Mouse (Mus musculus): ENCODE results near the gene Asb16. TPM values are rescaled to one million over a fixed set of nuclear protein-coding genes. Genes with fewer than 3 reads are reported as not detected.
A peak's percentile ranks its signal among the peaks of the same experiment; 100 is the strongest.

Gene Asb16
- polyA plus RNA-seq, 1 experiment from 2014 or later, result 0.08 TPM

- Histone ChIP-seq H3K27ac (peak overlapping the region; percentile 19), H3K9me3 (replicated peaks) (no peaks in the 10 kb centered on the region), H3K36me3 (no peaks in the 10 kb centered on the region), H3K4me1 (peaks cover 77% of the 10 kb centered on the region), H3K27me3 (ENCODE audit: low read depth, poor library complexity, severe bottlenecking) (peaks cover 47% of the 10 kb centered on the region), H3K4me3 (peak overlapping the region; percentile 94; the same call in 1 of the 2 replicates)
- no peak for DNase-seq (ENCODE audit: low spot score)
- 34% methylated on average over 12 of the region's 12 CpGs for WGBS
These were observed 41.0 kb upstream of the Asb16 start for GRCm38 (mm10) chr11:102227270-102228190.

- 53% methylated on average over 9 of the region's 9 CpGs for WGBS
- Histone ChIP-seq H3K4me3 (peak overlapping the region; percentile 94; the same call in 1 of the 2 replicates), H3K27me3 (ENCODE audit: low read depth, poor library complexity, severe bottlenecking) (peaks cover 47% of the 10 kb centered on the region), H3K4me1 (peaks cover 71% of the 10 kb centered on the region), H3K9me3 (replicated peaks) (no peaks in the 10 kb centered on the region), H3K27ac (peak overlapping the region; percentile 3; the same call in 1 of the 2 replicates), H3K36me3 (no peaks in the 10 kb centered on the region)
- no peak for DNase-seq (ENCODE audit: low spot score)
These were observed 40.4 kb upstream of the Asb16 start for GRCm38 (mm10) chr11:102228191-102228545.

- H3K9me3 ChIP-seq (replicated peaks), result no peaks in the 10 kb centered on the region
- DNase-seq (ENCODE audit: low spot score), result no peak
- H3K4me1 ChIP-seq, result peaks cover 65% of the 10 kb centered on the region
- 22% methylated on average over 7 of the region's 7 CpGs for WGBS
- no peaks in the 10 kb centered on the region for H3K36me3 ChIP-seq
- H3K27ac ChIP-seq, result no peak overlapping the region; the same call in 1 of the 2 replicates
- H3K27me3 ChIP-seq (ENCODE audit: low read depth, poor library complexity, severe bottlenecking), result peaks cover 45% of the 10 kb centered on the region
- H3K4me3 ChIP-seq, result peak overlapping the region; percentile 94
These were observed 39.8 kb upstream of the Asb16 start for GRCm38 (mm10) chr11:102228646-102229268.

- H3K27ac ChIP-seq, result peak overlapping the region; percentile 92
- WGBS, result under 1% methylated on average over 47 of the region's 47 CpGs
- H3K9me3 ChIP-seq (replicated peaks), result no peaks in the 10 kb centered on the region
- H3K27me3 ChIP-seq (ENCODE audit: low read depth, poor library complexity, severe bottlenecking), result peaks cover 38% of the 10 kb centered on the region
- no peak for DNase-seq (ENCODE audit: low spot score)
- no peaks in the 10 kb centered on the region for H3K36me3 ChIP-seq
- peak overlapping the region; percentile 94 for H3K4me3 ChIP-seq
- peaks cover 58% of the 10 kb centered on the region for H3K4me1 ChIP-seq
These were observed 39.1 kb upstream of the Asb16 start for GRCm38 (mm10) chr11:102229331-102229953.

GRCm38 (mm10) chr11:102230006-102230741, 38.4 kb upstream of the Asb16 start, which contains the start of gene Hdac5:
TSS of gene Hdac5 (minus strand) at chr11:102230166.
- H3K4me3 ChIP-seq, result peak within 1 kb of the TSS; percentile 94
- H3K4me1 ChIP-seq, result peaks cover 51% of the 10 kb centered on the region

GRCm38 (mm10) chr11:102236022-102236421, 32.5 kb upstream of the Asb16 start:
- no peaks in the 10 kb centered on the region for H3K9me3 ChIP-seq (replicated peaks)
- H3K4me3 ChIP-seq, result no peak overlapping the region
- no peaks in the 10 kb centered on the region for H3K27me3 ChIP-seq (ENCODE audit: low read depth, poor library complexity, severe bottlenecking)
- 71% methylated on average over 2 of the region's 2 CpGs for WGBS
- H3K4me1 ChIP-seq, result peaks cover 3% of the 10 kb centered on the region; the same call in 1 of the 2 replicates
- H3K27ac ChIP-seq, result no peak overlapping the region
- no peak for DNase-seq (ENCODE audit: low spot score)
- no peaks in the 10 kb centered on the region for H3K36me3 ChIP-seq

More at GRCm38 (mm10) chr11:102230006-102230741, 38.4 kb upstream of the Asb16 start, which contains the start of gene Hdac5:
- WGBS, result under 1% methylated on average over 41 of the region's 49 CpGs
- H3K9me3 ChIP-seq (replicated peaks), result no peaks in the 10 kb centered on the region
- peak within 1 kb of the TSS; percentile 92 for H3K27ac ChIP-seq
- peak; percentile 96 for DNase-seq (ENCODE audit: low spot score)
- H3K27me3 ChIP-seq (ENCODE audit: low read depth, poor library complexity, severe bottlenecking), result peaks cover 35% of the 10 kb centered on the region
- no peaks in the 10 kb centered on the region for H3K36me3 ChIP-seq

- Histone ChIP-seq H3K27me3 (ENCODE audit: low read depth, poor library complexity, severe bottlenecking) (peaks cover 13% of the 10 kb centered on the region), H3K4me3 (no peak overlapping the region), H3K4me1 (peaks cover 16% of the 10 kb centered on the region), H3K27ac (no peak overlapping the region), H3K9me3 (replicated peaks) (no peaks in the 10 kb centered on the region), H3K36me3 (no peaks in the 10 kb centered on the region)
- 90% methylated on average over 6 of the region's 6 CpGs for WGBS
- DNase-seq (ENCODE audit: low spot score), result no peak
These were observed 27.9 kb upstream of the Asb16 start for GRCm38 (mm10) chr11:102240636-102241035.

- Histone ChIP-seq H3K27me3 (ENCODE audit: low read depth, poor library complexity, severe bottlenecking) (peaks cover 13% of the 10 kb centered on the region), H3K36me3 (no peaks in the 10 kb centered on the region), H3K27ac (no peak overlapping the region), H3K9me3 (replicated peaks) (no peaks in the 10 kb centered on the region), H3K4me1 (peaks cover 19% of the 10 kb centered on the region), H3K4me3 (no peak overlapping the region)
- 85% methylated on average over 5 of the region's 5 CpGs for WGBS
- no peak for DNase-seq (ENCODE audit: low spot score)
These were observed 27.3 kb upstream of the Asb16 start for GRCm38 (mm10) chr11:102241246-102241645.

GRCm38 (mm10) chr11:102241874-102242273, 26.7 kb upstream of the Asb16 start:
- Histone ChIP-seq H3K27me3 (ENCODE audit: low read depth, poor library complexity, severe bottlenecking) (peaks cover 13% of the 10 kb centered on the region), H3K27ac (no peak overlapping the region), H3K9me3 (replicated peaks) (no peaks in the 10 kb centered on the region), H3K4me3 (no peak overlapping the region), H3K4me1 (peaks cover 18% of the 10 kb centered on the region), H3K36me3 (no peaks in the 10 kb centered on the region)
- DNase-seq (ENCODE audit: low spot score), result no peak
- WGBS, result 47% methylated on average over 5 of the region's 5 CpGs

GRCm38 (mm10) chr11:102244926-102245449, 23.6 kb upstream of the Asb16 start:
- Histone ChIP-seq H3K27ac (peak overlapping the region; percentile 66), H3K4me3 (peak overlapping the region; percentile 53), H3K9me3 (replicated peaks) (no peaks in the 10 kb centered on the region), H3K27me3 (ENCODE audit: low read depth, poor library complexity, severe bottlenecking) (peaks cover 13% of the 10 kb centered on the region), H3K36me3 (no peaks in the 10 kb centered on the region), H3K4me1 (peaks cover 30% of the 10 kb centered on the region)
- DNase-seq (ENCODE audit: low spot score), result peak; percentile 58
- 3% methylated on average over 32 of the region's 32 CpGs for WGBS

GRCm38 (mm10) chr11:102245581-102246272, 22.8 kb upstream of the Asb16 start:
- Histone ChIP-seq H3K4me3 (peak overlapping the region; percentile 53), H3K27ac (peak overlapping the region; percentile 66), H3K4me1 (peaks cover 30% of the 10 kb centered on the region), H3K9me3 (replicated peaks) (no peaks in the 10 kb centered on the region), H3K36me3 (peaks cover 3% of the 10 kb centered on the region), H3K27me3 (ENCODE audit: low read depth, poor library complexity, severe bottlenecking) (peaks cover 13% of the 10 kb centered on the region)
- DNase-seq (ENCODE audit: low spot score), result no peak
- WGBS, result 70% methylated on average over 14 of the region's 14 CpGs
